Mouse (Mus musculus): ENCODE measurements around the gene Cryzl1.

Cryzl1 gene

DNA sequence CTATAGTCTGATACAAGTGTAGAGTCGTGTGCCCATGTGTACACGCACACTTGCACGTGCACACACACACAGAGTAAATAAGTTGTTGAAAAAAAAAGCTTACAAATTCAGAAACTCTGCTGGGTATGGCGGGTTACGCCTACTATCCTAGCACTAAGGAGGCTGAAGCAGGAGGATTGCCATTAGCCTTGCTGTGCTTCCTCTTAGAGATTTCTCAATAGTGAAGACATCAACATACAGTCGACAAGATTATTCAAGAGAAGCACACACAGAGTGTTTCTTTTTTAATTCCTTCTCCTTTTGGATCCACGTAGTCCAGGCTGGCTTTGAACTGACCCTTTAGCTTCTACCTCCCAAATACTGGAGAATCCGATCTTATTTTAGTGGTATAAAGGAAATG, 88.6 kb downstream of the Cryzl1 start:
- DNase-seq (ENCODE audit: low spot score) = no peak

- DNase-seq (ENCODE audit: low spot score) = no peak
Measured at GRCm38 (mm10) chr16:91639636-91640035, 89.1 kb downstream of the Cryzl1 start.
